Mouse (Mus musculus) adrenal gland, postnatal 10 days (tissue): Measurements from ENCODE around the gene Nkx2-5. TPM values are rescaled to one million over a fixed set of nuclear protein-coding genes. Genes with fewer than 3 reads are reported as not detected.

Experiments
- DNase-seq: peaks from one replicate; pipeline ENCODE4 v3.0.0; 2021; ENCODE audit warnings: mixed read lengths
- long read RNA-seq, 2 experiments: library from polyadenylated mRNA; stranded (forward); transcript quantifications; one replicate each; pipeline ENCODE4 v2.0.0; 2021
- total RNA-seq, 2 experiments: library from RNA; stranded (reverse); gene quantifications; 2 replicates each; pipeline ENCODE4 v1.2.3; 2021

Nkx2-5 gene
- total RNA-seq, result not detected
- long read RNA-seq, experiment 1, partial matches to known transcripts, result 0 of 1 reads
- long read RNA-seq, experiment 1, other reads (novel, unspliced or antisense), result 0 of 1 reads
- long read RNA-seq, experiment 2, result 0 reads

- DNase-seq, result no peak
These were observed at the start of gene Nkx2-5 for GRCm38 (mm10) chr17:26844909-26845148. Gene Nkx2-5, minus strand, starts transcription at chr17:26845009.

- DNase-seq, result no peak
These were observed 49.5 kb upstream of the Nkx2-5 start for GRCm38 (mm10) chr17:26894342-26894741.

- no peak for DNase-seq
These were observed 48.7 kb upstream of the Nkx2-5 start for GRCm38 (mm10) chr17:26893492-26893891.

DNA sequence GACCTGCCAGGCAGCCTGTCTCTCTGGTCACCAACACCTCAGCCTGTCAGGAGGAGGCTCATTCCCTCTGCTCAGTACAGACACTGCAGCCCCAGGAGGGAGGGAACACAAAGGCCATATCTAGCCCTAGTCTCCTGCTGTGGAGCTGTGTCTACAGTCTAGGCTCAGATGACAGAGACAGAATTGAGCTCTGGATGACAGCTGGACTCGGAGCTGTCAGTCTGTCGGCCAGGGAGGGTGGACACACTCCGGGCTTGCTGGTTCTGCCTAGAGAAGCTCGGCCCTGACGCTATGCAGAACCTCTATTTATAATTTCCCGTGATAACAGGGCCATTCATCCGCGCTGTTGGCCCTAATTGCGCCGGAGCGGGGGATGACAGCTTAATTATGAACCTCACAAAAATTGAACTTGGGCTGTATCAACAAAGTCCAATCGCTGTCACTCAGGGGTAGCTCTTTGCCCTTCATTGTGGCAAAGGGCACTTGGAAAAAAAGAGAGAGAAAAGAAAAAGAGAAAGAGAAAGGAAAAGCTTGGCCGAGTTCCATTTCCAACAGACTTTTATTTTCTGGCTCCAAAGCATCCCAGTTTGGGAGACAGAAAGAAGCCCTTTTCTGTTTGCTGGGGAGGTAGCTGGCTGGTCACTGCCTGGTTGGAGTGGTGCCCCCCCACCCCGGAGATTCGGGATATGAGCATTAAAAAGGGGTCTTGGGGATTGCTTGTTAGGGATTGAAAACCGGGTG is 48.0 kb upstream of the Nkx2-5 start:
- DNase-seq, result no peak

- peak; percentile 62 for DNase-seq
These were observed 43.1 kb upstream of the Nkx2-5 start for GRCm38 (mm10) chr17:26887926-26888325.

DNA sequence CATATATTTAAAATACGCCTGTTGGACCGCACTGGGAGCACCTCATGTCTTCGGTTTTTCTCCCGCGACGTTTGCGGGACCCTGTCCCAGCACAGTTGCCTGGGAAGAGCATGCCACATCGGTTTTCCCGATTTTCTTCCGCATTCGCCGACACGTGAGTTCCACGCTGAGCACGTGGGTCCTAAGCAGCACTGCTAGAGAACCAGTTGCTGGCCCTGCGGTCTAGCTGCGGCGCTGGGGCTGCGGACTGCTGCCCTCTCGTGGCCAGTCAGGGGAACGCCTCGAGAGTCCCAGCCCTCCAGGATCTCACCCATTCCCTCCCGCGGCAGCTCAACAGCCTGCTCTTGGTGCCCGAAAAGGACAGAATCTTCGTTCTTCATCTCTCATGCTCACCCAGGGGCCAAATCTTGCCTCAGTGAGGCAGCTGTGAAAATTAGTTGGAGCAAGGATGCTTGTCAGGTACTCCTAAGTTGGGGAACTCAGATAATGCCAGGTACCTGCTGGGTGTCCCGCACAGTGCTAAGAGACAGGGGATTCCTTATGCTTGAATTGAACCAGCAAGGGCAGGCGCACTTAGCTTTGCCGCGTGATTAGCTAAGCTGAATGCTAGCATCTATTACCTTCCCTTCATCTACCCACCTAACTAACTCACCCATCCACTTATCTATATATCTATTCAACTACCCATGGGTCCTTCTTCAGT is 41.4 kb upstream of the Nkx2-5 start:
- DNase-seq, result peak; percentile 92

- peak; percentile 92 for DNase-seq
These were observed 40.5 kb upstream of the Nkx2-5 start for GRCm38 (mm10) chr17:26884995-26885926.

GRCm38 (mm10) chr17:26883585-26883984 is 38.8 kb upstream of the Nkx2-5 start:
- DNase-seq, result no peak

DNA sequence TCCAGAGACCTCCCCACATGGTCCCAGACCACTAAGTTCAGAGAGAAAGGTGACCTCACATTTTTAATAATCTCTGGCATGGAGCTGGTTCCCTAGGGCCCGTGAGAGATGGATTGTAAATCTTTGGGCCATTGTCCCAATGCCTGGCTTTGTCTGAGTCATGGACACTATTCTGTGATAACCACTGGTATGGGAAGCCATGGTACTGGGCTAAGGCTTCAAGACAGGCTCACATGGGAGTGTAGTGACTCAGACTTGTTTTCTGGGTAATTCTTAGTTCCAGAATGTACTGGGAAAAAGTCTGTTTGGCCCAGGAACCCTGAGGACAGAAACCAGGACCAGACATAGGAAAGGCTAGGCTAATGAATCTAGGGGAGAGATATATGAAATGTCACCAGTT is 37.9 kb upstream of the Nkx2-5 start:
- DNase-seq, result no peak

DNA sequence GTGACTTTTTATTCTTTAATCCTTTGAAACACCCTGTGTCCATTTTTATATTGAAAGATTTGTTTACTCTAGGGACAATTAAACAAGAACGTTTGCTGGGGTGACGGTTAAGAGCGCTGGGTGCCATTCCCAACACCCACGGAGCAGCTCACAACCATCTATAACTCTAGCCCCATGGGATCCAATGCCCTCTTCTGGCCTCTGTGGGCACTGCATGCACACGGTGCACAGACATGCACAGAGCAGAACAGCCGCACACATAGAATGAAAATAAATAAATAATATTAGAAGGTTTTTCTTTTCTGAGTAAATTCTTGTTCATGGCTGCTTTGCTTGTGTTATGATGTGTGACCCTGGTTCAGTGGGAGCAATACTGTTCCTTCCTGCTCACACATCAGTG is 34.4 kb upstream of the Nkx2-5 start:
- no peak for DNase-seq

DNA sequence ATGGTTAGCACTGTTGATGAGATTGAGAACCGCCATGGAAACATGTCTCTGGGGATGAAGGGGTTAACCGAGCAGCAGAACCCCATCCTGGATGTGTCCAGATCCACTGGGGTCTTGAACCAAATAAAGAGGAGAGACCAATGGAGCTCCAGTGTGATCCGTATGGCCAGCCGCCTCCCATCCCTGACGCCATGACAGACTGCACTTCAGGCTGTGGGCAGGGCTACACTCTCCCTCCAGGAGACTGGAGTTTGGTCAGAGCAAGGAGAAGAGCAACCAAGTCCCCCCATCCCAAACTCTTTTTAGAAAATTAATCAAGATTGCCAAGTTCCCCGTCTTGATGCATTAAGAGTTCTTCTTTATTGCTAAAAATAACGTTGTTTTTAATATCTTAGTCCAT is 33.1 kb upstream of the Nkx2-5 start:
- no peak for DNase-seq

DNA sequence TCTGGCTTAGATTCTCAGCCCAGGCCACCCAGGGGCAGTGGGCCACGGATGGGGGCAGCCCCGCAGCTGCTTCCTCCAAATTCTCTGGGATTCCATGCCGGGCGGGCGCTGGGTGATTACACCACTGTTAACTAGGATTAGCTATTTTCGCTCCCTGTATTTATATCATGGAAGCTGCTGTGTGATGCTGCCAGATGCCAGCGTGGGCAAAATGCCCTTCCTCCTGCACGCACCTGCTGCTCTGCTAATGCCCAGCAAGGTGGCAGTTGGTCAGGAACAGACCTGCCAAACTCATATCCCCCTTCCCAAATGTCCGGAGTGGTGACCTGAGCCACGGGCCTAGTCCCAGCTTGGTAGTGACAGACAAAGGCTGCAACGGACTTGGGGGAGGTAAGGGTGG is 29.7 kb upstream of the Nkx2-5 start:
- no peak for DNase-seq

DNA sequence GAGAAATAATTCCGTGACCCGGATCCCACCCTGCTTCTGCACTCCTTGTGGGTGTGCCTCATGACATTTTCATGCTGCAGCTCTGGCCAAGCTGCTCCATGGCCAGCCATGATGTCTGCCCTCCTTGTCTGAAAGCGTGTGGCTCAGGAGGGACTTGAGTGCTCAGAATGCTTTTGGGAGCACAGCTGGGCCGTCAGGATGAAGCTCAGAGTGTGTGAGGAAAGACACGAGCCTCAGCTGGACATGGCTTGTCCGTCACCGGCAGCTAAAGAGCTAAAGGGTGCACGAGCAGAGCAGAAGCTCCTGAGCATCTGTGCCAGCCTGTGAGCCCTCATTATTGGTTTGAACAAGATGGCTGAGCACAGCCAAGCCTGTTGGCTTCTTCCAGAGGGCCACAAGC is 28.7 kb upstream of the Nkx2-5 start:
- no peak for DNase-seq

DNA sequence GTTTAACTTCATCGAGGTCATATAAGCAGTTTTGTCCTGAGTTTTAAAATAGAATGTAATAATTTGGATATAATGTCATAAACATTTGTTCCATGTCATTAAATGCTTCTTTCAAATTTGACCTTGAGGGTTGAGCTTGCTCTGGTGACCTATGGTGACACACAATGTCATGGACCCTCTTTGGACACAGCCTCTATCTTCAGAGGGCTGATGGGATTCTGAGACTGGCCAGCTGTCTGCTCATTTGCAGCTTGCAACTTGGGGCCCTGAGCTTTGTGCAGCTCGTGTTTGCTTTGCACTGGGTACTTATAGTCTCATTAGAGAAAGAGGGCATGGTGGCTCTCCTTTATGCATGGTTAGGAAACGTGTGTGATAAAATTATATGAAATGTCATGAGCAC is 28.1 kb upstream of the Nkx2-5 start:
- no peak for DNase-seq

DNA sequence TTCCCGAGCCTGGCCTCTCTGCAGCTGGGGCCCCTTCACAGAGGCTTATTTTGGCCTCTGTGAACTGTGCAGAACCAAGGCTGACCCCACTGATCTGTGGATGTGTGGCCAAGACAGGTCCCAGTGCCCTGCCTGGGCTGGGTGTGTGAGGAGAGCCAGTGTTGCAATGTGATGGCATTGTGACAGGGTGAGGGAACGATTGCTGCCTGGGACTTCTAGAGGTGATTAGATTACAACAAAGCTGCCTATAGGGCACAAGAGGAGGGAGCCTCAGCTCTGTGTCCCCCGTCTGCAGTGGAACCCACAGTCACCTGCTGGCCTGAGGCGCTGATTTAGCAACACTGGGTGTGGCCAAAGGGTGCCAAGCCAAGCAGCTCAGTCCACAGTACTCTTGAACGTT is 23.9 kb upstream of the Nkx2-5 start:
- DNase-seq, result peak; percentile 45

DNA sequence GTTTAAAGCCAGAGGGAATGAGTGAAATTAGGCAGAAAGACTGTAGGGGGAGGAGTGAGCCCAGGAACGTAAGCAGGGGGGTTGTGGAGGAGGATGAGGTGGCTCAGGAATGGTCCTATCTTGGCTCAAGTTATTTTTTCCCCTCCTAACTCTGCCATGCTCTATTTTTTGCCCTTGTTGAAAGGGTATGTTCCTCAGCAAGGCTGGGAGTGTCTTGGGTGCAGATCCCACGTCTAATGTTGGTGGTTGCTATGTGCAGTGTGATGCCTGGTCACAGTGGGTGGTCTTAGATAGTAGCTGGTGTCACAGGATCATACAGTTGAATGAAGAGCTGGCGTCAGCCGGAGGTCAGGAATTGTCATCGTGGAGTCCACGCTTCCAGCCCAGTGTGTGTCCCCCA is 20.3 kb upstream of the Nkx2-5 start:
- DNase-seq, result no peak

GRCm38 (mm10) chr17:26864343-26864742 is 19.5 kb upstream of the Nkx2-5 start:
- no peak for DNase-seq

DNA sequence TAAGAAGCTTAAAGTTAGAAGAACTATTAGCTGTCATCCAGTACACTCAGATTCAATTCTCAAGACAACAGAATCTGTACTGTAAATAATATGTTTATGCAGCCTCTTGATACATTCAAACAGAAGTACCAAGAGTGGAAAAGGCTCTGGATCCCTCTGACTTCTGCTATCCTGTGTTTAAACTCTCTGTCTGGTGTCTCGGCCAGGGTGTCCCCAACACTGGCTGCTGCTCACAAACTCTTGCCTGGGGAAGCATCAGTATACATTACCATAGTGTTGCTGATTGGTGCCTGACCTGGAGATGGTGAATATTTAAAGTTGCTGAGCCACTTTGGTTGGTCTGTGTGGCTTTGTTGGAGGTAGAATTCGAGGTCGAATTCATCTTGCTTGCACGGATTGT is 17.0 kb upstream of the Nkx2-5 start:
- no peak for DNase-seq

GRCm38 (mm10) chr17:26861383-26861782 is 16.6 kb upstream of the Nkx2-5 start:
- peak; percentile 78 for DNase-seq

DNA sequence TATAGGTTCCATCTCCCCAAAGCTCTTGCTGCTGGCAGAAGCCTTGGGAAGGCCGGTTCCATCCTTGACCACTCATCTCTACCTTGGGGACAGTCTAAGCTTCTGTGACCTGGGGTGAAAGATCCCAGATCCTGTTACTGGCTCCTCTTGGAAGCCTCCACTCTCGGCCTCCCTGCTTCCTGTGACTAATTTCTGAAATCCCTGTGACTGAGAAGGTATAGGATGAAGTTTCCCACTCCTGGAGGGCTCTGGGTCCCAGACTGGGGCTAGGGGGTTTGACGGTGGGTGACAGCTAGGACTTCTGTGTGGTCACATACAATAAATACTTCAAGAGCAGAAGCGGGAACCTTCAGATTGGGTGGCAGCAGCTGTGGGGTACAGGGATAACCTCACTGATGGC is 16.1 kb upstream of the Nkx2-5 start:
- peak; percentile 35 for DNase-seq

GRCm38 (mm10) chr17:26852262-26852661 is 7.5 kb upstream of the Nkx2-5 start:
- DNase-seq, result no peak

- no peak for DNase-seq
These were observed 6.3 kb upstream of the Nkx2-5 start for GRCm38 (mm10) chr17:26851136-26851460.
